Mouse (Mus musculus) liver, embryonic 11.5 days (tissue): Measurements from ENCODE around the gene Uqcr11. TPM values are rescaled to one million over a fixed set of nuclear protein-coding genes. Genes with fewer than 3 reads are reported as not detected.

Experiments
- ATAC-seq: fragments of 200-750 bp; cut with Nextera tagmentation; replicated peaks from 2 replicates; pipeline ENCODE4 v1.8.0; 2017; ENCODE audit warnings: moderate number of reproducible peaks, mild to moderate bottlenecking, moderate TSS enrichment, moderate library complexity; ENCODE audit not compliant: low FRiP score
- DNase-seq: peaks from one replicate; pipeline ENCODE4 v3.0.0-alpha.2; 2017; ENCODE audit warnings: low spot score
- H3K27ac ChIP-seq: fragments of 300-500 bp; sonication (generic); 2 replicates; pipeline ENCODE4 v1.5.1; 2014; ENCODE audit warnings: mild to moderate bottlenecking, low read depth, low read length, control low read depth
- H3K27me3 ChIP-seq: fragments of 300-500 bp; sonication (generic); replicated peaks from 2 replicates; pipeline ENCODE4 v1.6.1; 2014; ENCODE audit warnings: low read length, mixed read lengths; ENCODE audit not compliant: control insufficient read depth, insufficient read depth
- H3K36me3 ChIP-seq: fragments of 300-500 bp; sonication (generic); 2 replicates; pipeline ENCODE4 v1.6.1; 2014; ENCODE audit warnings: mild to moderate bottlenecking, low read length, moderate library complexity, mixed read lengths; ENCODE audit not compliant: control insufficient read depth, insufficient read depth
- H3K4me1 ChIP-seq: fragments of 300-500 bp; sonication (generic); replicated peaks from 2 replicates; pipeline ENCODE4 v1.6.1; 2014; ENCODE audit warnings: low read length, mixed read lengths; ENCODE audit not compliant: control insufficient read depth, insufficient read depth
- H3K4me2 ChIP-seq: fragments of 300-500 bp; sonication (generic); 2 replicates; pipeline ENCODE4 v1.6.1; 2014; ENCODE audit warnings: mild to moderate bottlenecking, control low read depth, moderate library complexity
- H3K4me3 ChIP-seq: fragments of 300-500 bp; sonication (generic); 2 replicates; pipeline ENCODE4 v1.5.1; 2014; ENCODE audit warnings: low read depth, low read length, control low read depth
- H3K9ac ChIP-seq: fragments of 300-500 bp; sonication (generic); 2 replicates; pipeline ENCODE4 v1.6.1; 2014; ENCODE audit warnings: low read depth, low read length, control low read depth
- H3K9me3 ChIP-seq: fragments of 300-500 bp; sonication (generic); 2 replicates; pipeline ENCODE4 v1.6.1; 2016; ENCODE audit warnings: low read length, inconsistent platforms, mixed read lengths; ENCODE audit not compliant: control insufficient read depth
- WGBS: fragments of 180-500 bp; shearing (Covaris S2); extraction: QIAGEN DNeasy Blood & Tissue Kit; methylation state at CpG from one replicate; pipeline ENCODE4 v1.1.7; 2014; 5-methylcytosine and 5-hydroxymethylcytosine counted together
- polyA plus RNA-seq: library from polyadenylated mRNA; unstranded; fragments of >200 nt; fragmentation: Nextera tagmentation; extraction: Ambion mirVana; gene quantifications from 2 replicates; pipeline ENCODE4 v1.2.1, GENCODE M21; 2014

The Uqcr11 gene
- polyA plus RNA-seq, 1 experiment from 2014 or later: 866 TPM

- WGBS: 20% methylated on average over 2 of the region's 2 CpGs
These were observed 17.9 kb downstream of the Uqcr11 start for GRCm38 (mm10) chr10:80388731-80389130.

GRCm38 (mm10) chr10:80387522-80387959, 19.1 kb downstream of the Uqcr11 start, which contains the start of gene Mex3d:
Mex3d (minus strand) TSS chr10:80387659.
- ATAC-seq (peak; percentile 58; the same call in 1 of the 2 replicates), DNase-seq (peak; percentile 88)
- Histone ChIP-seq H3K4me2 (peak within 1 kb of the TSS; percentile 95), H3K9ac (peak within 1 kb of the TSS; percentile 86), H3K27me3 (no peaks in the 10 kb centered on the region), H3K4me3 (peak within 1 kb of the TSS; percentile 88), H3K9me3 (no peaks in the 10 kb centered on the region), H3K4me1 (peaks cover 43% of the 10 kb centered on the region), H3K36me3 (peaks cover 19% of the 10 kb centered on the region), H3K27ac (peak within 1 kb of the TSS; percentile 60)
- WGBS: 0% methylated on average over 11 of the region's 61 CpGs

More at GRCm38 (mm10) chr10:80388731-80389130, 17.9 kb downstream of the Uqcr11 start:
- Histone ChIP-seq H3K4me3 (no peak overlapping the region), H3K27ac (peak overlapping the region; percentile 23; the same call in 1 of the 2 replicates), H3K27me3 (no peaks in the 10 kb centered on the region), H3K4me1 (peaks cover 43% of the 10 kb centered on the region), H3K4me2 (peak overlapping the region; percentile 95), H3K9ac (peak overlapping the region; percentile 86), H3K36me3 (peaks cover 31% of the 10 kb centered on the region), H3K9me3 (no peaks in the 10 kb centered on the region)
- DNase-seq: no peak
- ATAC-seq: no peak

- no peak for ATAC-seq
- Histone ChIP-seq H3K4me1 (peaks cover 43% of the 10 kb centered on the region), H3K27me3 (no peaks in the 10 kb centered on the region), H3K4me3 (peak overlapping the region; percentile 88), H3K9me3 (no peaks in the 10 kb centered on the region), H3K4me2 (peak overlapping the region; percentile 95), H3K27ac (peak overlapping the region; percentile 60), H3K9ac (peak overlapping the region; percentile 86), H3K36me3 (peaks cover 19% of the 10 kb centered on the region)
- WGBS: 1% methylated on average over 72 of the region's 94 CpGs
- no peak for DNase-seq
These were observed 19.7 kb downstream of the Uqcr11 start for GRCm38 (mm10) chr10:80386735-80387471.

DNA sequence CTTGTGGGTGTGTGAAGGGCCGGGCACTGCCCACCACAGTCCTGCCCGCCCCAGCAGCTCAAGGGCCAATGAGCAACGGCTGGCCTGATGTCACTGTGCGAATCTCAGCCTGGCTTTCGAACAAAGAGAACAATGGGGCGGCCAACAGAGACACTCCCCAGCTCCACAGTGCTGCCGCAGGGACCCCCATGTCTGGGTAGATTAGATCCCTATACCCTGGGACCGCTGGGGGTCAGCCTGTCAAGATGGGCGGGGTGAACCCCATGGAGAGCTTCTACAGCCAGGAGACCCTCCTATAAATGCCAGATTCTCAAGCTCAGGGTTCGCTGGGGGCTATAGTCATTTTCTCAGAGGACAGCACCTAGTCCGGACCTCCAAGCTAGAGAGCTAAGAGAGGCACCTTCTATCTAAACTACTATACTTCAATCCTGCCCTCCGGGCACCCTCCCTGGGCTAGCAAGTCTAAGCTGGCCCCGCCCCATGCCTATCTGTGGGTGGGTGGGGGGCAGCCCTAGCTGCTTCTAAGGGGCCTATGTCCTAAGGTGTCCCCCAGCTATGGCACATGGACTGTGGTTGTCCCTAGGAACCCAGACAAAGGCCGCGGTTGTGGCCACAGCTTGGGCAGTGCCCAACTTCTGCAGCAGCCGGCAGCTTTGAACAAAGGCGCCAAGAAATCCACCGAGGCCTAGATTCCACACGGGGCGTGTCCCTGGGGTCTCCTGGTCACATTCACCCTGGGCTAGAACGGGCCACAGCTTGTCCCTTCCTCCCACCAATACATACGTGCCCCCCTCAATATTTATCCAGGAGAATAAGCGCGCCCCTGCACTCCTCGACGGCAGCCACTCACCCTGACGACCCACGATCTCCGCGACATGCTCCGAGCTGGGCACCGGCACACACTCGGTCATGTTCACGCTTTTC, 20.6 kb downstream of the Uqcr11 start:
- WGBS: 8% methylated on average over 34 of the region's 34 CpGs
- peaks cover 20% of the 10 kb centered on the region for H3K36me3 ChIP-seq
- peak overlapping the region; percentile 8 for H3K27ac ChIP-seq
- peak overlapping the region; percentile 95 for H3K4me2 ChIP-seq
- DNase-seq (no peak), ATAC-seq (no peak)
- H3K27me3 ChIP-seq: no peaks in the 10 kb centered on the region
- H3K9ac ChIP-seq: peak overlapping the region; percentile 86
- H3K9me3 ChIP-seq: no peaks in the 10 kb centered on the region
- peak overlapping the region; percentile 88 for H3K4me3 ChIP-seq
- H3K4me1 ChIP-seq: peaks cover 43% of the 10 kb centered on the region

DNA sequence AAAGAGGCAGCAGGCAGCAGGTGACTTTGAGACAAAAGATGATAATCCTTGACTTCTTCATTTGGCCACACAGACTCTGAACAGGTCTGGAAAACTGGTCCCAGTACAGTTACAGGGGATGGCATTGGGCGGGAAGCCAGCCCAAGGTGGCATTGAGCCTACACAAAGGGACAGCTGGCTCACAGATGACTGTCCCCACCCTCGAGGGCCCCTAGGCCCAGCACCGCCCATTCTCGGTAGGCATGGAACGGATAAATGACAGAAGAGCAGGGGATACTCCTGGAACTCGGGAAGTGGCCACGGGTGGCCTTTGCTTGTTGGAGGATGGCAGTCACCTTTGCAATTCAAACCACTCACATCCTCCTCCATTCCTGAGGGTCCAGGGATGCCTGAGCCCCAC, 21.3 kb downstream of the Uqcr11 start:
- H3K9me3 ChIP-seq: no peaks in the 10 kb centered on the region
- H3K36me3 ChIP-seq: peaks cover 19% of the 10 kb centered on the region
- peak overlapping the region; percentile 95 for H3K4me2 ChIP-seq
- H3K27ac ChIP-seq: peak overlapping the region; percentile 2; the same call in 1 of the 2 replicates
- no peak for DNase-seq
- H3K27me3 ChIP-seq: no peaks in the 10 kb centered on the region
- no peak for ATAC-seq
- H3K4me1 ChIP-seq: peaks cover 43% of the 10 kb centered on the region
- H3K9ac ChIP-seq: peak overlapping the region; percentile 86; the same call in 1 of the 2 replicates
- H3K4me3 ChIP-seq: peak overlapping the region; percentile 88
- WGBS: 41% methylated on average over 7 of the region's 7 CpGs

DNA sequence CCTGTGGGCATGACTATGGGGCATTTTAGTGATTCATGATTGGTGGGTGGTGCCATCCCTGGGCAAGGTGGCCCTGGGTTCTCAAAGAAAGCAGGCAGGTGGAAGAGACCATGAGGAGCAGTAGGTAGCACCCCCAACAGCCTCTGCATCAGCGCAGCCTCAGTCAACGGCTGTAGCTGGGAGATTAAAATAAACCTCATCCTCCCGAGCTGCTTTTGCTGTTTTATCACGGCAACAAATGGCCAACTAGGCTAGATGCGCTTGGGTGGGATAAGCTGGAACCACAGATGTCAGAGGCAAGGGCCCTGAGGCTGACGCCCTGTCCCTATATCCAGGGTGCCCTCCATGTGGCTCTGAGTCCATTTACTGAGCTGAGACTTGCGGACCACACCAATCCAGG, 21.9 kb downstream of the Uqcr11 start:
- WGBS: 49% methylated on average over 7 of the region's 7 CpGs
- ATAC-seq (peak; percentile 64), DNase-seq (no peak)
- Histone ChIP-seq H3K27me3 (no peaks in the 10 kb centered on the region), H3K4me3 (peak overlapping the region; percentile 88), H3K36me3 (peaks cover 19% of the 10 kb centered on the region), H3K9me3 (no peaks in the 10 kb centered on the region), H3K4me2 (peak overlapping the region; percentile 95), H3K9ac (no peak overlapping the region), H3K4me1 (peaks cover 43% of the 10 kb centered on the region), H3K27ac (peak overlapping the region; percentile 2; the same call in 1 of the 2 replicates)

DNA sequence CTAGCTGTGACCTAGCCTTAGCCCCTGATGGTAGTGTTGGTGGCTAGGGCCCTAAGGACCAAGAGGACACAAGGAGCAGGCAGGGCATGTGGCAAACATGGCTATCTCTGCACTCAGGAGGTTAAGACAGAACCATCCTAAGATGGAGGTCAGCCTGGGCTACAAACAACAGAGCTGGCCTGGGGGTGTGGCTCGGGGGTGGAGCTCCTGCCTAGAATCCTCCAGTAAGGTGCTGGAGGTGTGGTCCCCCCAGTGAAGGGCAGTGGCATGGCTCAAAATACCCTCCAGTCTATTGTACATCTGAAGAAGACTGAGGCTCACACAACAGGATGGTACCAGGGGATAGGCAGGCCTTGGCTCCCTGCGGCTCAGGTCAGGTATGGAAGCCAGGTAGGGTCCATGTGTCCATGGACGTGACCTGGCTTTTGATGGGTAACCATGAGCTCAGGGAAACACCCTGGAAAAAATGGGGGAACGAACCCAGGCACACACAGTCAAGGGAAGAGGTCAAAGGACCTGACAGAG, 22.5 kb downstream of the Uqcr11 start:
- peak; percentile 27; the same call in 1 of the 2 replicates for ATAC-seq
- H3K9ac ChIP-seq: 0 out of 2 replicates have a peak overlapping the region, but pooled peaks have one; percentile 26
- WGBS: 82% methylated on average over 4 of the region's 4 CpGs
- H3K4me3 ChIP-seq: peak overlapping the region; percentile 3; the same call in 1 of the 2 replicates
- peak overlapping the region; percentile 95 for H3K4me2 ChIP-seq
- no peaks in the 10 kb centered on the region for H3K27me3 ChIP-seq
- no peak for DNase-seq
- no peaks in the 10 kb centered on the region for H3K9me3 ChIP-seq
- peaks cover 43% of the 10 kb centered on the region for H3K4me1 ChIP-seq
- H3K27ac ChIP-seq: peak overlapping the region; percentile 2; the same call in 1 of the 2 replicates
- H3K36me3 ChIP-seq: peaks cover 19% of the 10 kb centered on the region

- no peak overlapping the region for H3K4me2 ChIP-seq
- H3K27me3 ChIP-seq: no peaks in the 10 kb centered on the region
- H3K36me3 ChIP-seq: peaks cover 19% of the 10 kb centered on the region
- H3K9ac ChIP-seq: no peak overlapping the region
- WGBS: 74% methylated on average over 4 of the region's 4 CpGs
- no peak overlapping the region for H3K4me3 ChIP-seq
- no peak for ATAC-seq
- no peak for DNase-seq
- peaks cover 36% of the 10 kb centered on the region for H3K4me1 ChIP-seq
- no peaks in the 10 kb centered on the region for H3K9me3 ChIP-seq
- H3K27ac ChIP-seq: no peak overlapping the region
These were observed 23.2 kb downstream of the Uqcr11 start for GRCm38 (mm10) chr10:80383431-80383830.
